Mouse (Mus musculus) midbrain, embryonic 13.5 days (tissue): ENCODE results near the gene 2300002M23Rik. TPM values are rescaled to one million over a fixed set of nuclear protein-coding genes. Genes with fewer than 3 reads are reported as not detected.

Source experiments
- ATAC-seq: fragments of 200-750 bp; cut with Nextera tagmentation; 2 replicates; pipeline ENCODE4 v1.8.0; 2017; ENCODE audit warnings: mild to moderate bottlenecking, moderate TSS enrichment, moderate library complexity
- H3K27ac ChIP-seq: fragments of 300-500 bp; sonication (generic); 2 replicates; pipeline ENCODE4 v1.5.1; 2015; ENCODE audit warnings: inconsistent platforms, mild to moderate bottlenecking, moderate library complexity
- H3K27me3 ChIP-seq: fragments of 300-500 bp; sonication (generic); 2 replicates; pipeline ENCODE4 v1.6.1; 2015; ENCODE audit warnings: mild to moderate bottlenecking, inconsistent platforms
- H3K36me3 ChIP-seq: fragments of 300-500 bp; sonication (generic); 2 replicates; pipeline ENCODE4 v1.6.1; 2015; ENCODE audit warnings: mild to moderate bottlenecking, inconsistent platforms
- H3K4me1 ChIP-seq: fragments of 300-500 bp; sonication (generic); replicated peaks from 2 replicates; pipeline ENCODE4 v1.6.1; 2015; ENCODE audit warnings: inconsistent platforms
- H3K4me2 ChIP-seq: fragments of 300-500 bp; sonication (generic); replicated peaks from 2 replicates; pipeline ENCODE4 v1.6.1; 2015; ENCODE audit warnings: moderate library complexity, mild to moderate bottlenecking, inconsistent platforms
- H3K4me3 ChIP-seq: fragments of 300-500 bp; sonication (generic); replicated peaks from 2 replicates; pipeline ENCODE4 v1.5.1; 2015; ENCODE audit warnings: mild to moderate bottlenecking, inconsistent platforms
- H3K9ac ChIP-seq: fragments of 300-500 bp; sonication (generic); replicated peaks from 2 replicates; pipeline ENCODE4 v1.6.1; 2015; ENCODE audit warnings: mild to moderate bottlenecking, inconsistent platforms
- H3K9me3 ChIP-seq: fragments of 300-500 bp; sonication (generic); 2 replicates; pipeline ENCODE4 v1.6.1; 2016; ENCODE audit warnings: mild to moderate bottlenecking, inconsistent platforms
- WGBS: fragments of 180-500 bp; shearing (Covaris S2); methylation state at CpG from one replicate; pipeline ENCODE4 v1.1.7; 2015; 5-methylcytosine and 5-hydroxymethylcytosine counted together
- polyA plus RNA-seq: library from polyadenylated mRNA; unstranded; fragments of >200 nt; fragmentation: Nextera tagmentation; extraction: Ambion mirVana; gene quantifications from 2 replicates; pipeline ENCODE4 v1.2.1, GENCODE M21; 2015

2300002M23Rik gene
- polyA plus RNA-seq = not detected in 2 replicates

DNA sequence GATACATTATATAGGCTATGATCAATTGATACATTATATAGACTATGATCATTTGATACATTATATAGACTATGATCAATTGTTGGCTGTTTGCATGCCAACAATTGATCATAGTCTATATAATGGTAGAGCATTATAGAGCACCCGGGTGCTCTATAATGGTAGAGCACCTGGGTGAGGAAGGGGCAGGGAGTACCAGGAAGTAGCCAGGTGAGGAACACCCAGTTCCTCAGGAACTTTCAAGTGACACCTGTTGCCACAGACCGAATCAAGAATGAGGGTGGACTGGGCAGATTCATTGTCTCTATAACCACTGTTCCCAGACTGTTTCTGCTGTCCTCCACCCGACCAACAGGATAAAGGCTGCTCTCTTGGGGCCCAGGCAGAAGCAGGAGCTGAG lies at the start of gene 2300002M23Rik:
TSS of gene 2300002M23Rik (plus strand) at position 301 of the 400 bp plus-strand sequence.
- H3K4me1 ChIP-seq = peaks cover 17% of the 10 kb centered on the region
- H3K9ac ChIP-seq = no peak within 1 kb of the TSS
- H3K4me3 ChIP-seq = no peak within 1 kb of the TSS
- 68% methylated on average over 3 of the region's 3 CpGs for WGBS
- H3K36me3 ChIP-seq = no peaks in the 10 kb centered on the region
- H3K4me2 ChIP-seq = no peak within 1 kb of the TSS
- no peaks in the 10 kb centered on the region for H3K9me3 ChIP-seq
- ATAC-seq = no peak
- H3K27ac ChIP-seq = no peak within 1 kb of the TSS
- H3K27me3 ChIP-seq = peaks cover 20% of the 10 kb centered on the region

DNA sequence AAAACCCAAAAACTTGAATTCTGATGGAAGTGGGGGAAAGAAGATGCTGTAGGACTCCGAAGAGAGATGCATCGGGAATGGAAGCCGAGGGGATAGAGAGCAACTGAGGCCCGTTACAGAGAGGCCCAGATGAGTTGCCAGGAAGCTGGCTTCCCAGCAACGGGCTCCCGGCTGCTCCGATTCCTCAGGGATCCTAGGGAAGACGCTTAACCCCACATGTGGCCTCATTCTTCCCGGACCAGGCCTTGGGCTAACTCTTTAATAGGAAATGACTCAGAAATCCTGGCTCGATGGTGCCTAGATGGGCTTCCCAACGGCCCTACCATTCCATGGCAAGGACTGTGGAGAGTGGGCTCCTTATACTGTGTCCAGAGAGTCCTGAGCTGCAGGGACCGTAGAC lies 49.7 kb upstream of the 2300002M23Rik start:
- Histone ChIP-seq H3K36me3 (no peaks in the 10 kb centered on the region), H3K4me3 (peak overlapping the region; percentile 46), H3K27ac (no peak overlapping the region), H3K4me1 (peaks cover 34% of the 10 kb centered on the region), H3K9me3 (no peaks in the 10 kb centered on the region), H3K9ac (peak overlapping the region; percentile 42; the same call in 1 of the 2 replicates), H3K27me3 (peaks cover 10% of the 10 kb centered on the region), H3K4me2 (peak overlapping the region; percentile 80)
- ATAC-seq = no peak
- 9% methylated on average over 12 of the region's 12 CpGs for WGBS

- no peak overlapping the region for H3K27ac ChIP-seq
- H3K27me3 ChIP-seq = no peaks in the 10 kb centered on the region
- H3K4me1 ChIP-seq = no peaks in the 10 kb centered on the region
- H3K9ac ChIP-seq = no peak overlapping the region
- no peaks in the 10 kb centered on the region for H3K9me3 ChIP-seq
- 90% methylated on average over 9 of the region's 9 CpGs for WGBS
- no peak overlapping the region for H3K4me3 ChIP-seq
- H3K4me2 ChIP-seq = no peak overlapping the region
- peaks cover 10% of the 10 kb centered on the region for H3K36me3 ChIP-seq
- ATAC-seq = no peak
Measured at GRCm38 (mm10) chr17:35524354-35524753, 42.9 kb upstream of the 2300002M23Rik start.

DNA sequence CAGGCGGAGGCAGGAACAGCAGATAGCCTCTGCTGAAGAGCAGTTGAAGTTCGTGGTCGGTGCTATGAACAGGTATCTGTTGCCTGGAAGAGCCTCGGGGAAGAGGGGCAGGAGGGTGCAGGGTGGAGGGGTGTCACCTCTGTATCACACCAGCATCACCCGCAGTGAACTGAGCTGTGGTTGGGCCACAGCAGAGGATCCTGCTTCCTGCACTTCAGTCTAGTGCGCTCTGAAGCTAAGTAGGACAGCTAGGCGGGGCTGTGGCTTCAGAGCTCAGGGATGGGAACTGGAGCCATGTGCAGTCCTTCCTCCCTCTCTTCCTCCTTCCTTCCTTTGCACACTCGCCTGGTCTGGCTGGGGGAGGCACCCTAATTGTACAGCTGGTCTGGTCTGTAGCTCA lies 40.6 kb upstream of the 2300002M23Rik start:
- H3K9ac ChIP-seq = no peak overlapping the region
- H3K27me3 ChIP-seq = no peaks in the 10 kb centered on the region
- no peak overlapping the region for H3K27ac ChIP-seq
- no peak overlapping the region for H3K4me2 ChIP-seq
- no peak for ATAC-seq
- WGBS = 77% methylated on average over 8 of the region's 8 CpGs
- H3K4me3 ChIP-seq = no peak overlapping the region
- peaks cover 5% of the 10 kb centered on the region; the same call in 1 of the 2 replicates for H3K4me1 ChIP-seq
- H3K9me3 ChIP-seq = no peaks in the 10 kb centered on the region
- peaks cover 11% of the 10 kb centered on the region for H3K36me3 ChIP-seq

DNA sequence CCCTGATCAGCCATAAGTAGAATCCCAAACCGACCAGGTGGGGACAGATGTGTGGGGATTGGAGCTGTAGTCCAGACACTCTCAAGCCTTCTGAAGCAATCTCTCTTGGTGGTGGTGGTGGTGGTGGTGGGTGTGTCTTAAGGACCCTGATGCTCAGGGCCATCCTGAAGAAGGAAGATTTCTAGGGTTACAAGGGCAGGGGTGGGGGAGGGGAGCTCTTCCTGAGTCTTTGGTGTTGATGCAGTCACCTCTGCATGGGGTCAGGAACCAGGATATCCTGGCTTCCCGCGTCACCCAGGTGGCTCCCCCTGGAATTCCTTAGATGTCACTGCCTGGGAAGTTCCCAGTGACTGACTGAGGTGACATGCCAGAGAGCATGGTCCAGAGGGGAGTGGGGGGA lies 34.9 kb upstream of the 2300002M23Rik start:
- WGBS = 26% methylated on average over 3 of the region's 3 CpGs

DNA sequence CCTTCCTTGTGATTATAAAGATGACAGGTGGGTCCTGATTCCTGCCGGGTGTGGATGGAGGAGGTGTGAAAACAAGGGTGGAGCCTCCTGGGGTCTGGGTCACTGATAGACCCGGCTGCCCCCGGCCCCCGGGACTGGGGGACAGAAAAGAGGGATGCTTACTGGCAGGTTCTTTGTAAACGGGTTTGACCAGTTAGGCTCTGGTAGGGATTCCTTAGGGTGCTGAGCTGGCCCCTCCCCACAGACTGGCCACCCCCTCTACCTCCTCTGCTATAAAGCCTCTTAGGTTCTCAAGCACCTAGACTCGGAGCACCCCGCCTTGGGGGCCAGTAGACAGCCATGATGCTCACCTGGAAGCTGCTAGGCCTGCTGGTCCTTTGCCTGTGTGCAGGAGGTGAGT lies 34.3 kb upstream of the 2300002M23Rik start, which contains the start of gene Psors1c2:
TSS of gene Psors1c2 (plus strand) at position 301 of the 400 bp plus-strand sequence.
- WGBS = 55% methylated on average over 7 of the region's 7 CpGs

More for the DNA sequence above, 34.9 kb upstream of the 2300002M23Rik start:
- H3K9ac ChIP-seq = no peak overlapping the region
- no peak overlapping the region for H3K27ac ChIP-seq
- ATAC-seq = no peak
- H3K4me2 ChIP-seq = no peak overlapping the region
- H3K4me3 ChIP-seq = no peak overlapping the region
- H3K36me3 ChIP-seq = 0 out of 2 replicates have a peak, but pooled peaks cover 3% of the 10 kb centered on the region
- no peaks in the 10 kb centered on the region for H3K9me3 ChIP-seq
- peaks cover 5% of the 10 kb centered on the region; the same call in 1 of the 2 replicates for H3K4me1 ChIP-seq
- no peaks in the 10 kb centered on the region for H3K27me3 ChIP-seq

GRCm38 (mm10) chr17:35534343-35534742 lies 32.9 kb upstream of the 2300002M23Rik start:
- Histone ChIP-seq H3K4me1 (peaks cover 5% of the 10 kb centered on the region; the same call in 1 of the 2 replicates), H3K4me3 (no peak overlapping the region), H3K9me3 (no peaks in the 10 kb centered on the region), H3K4me2 (no peak overlapping the region), H3K36me3 (0 out of 2 replicates have a peak, but pooled peaks cover 1% of the 10 kb centered on the region), H3K27ac (no peak overlapping the region), H3K9ac (no peak overlapping the region), H3K27me3 (no peaks in the 10 kb centered on the region)
- 12% methylated on average over 6 of the region's 6 CpGs for WGBS
- ATAC-seq = peak; percentile 68; the same call in 1 of the 2 replicates

More for the DNA sequence above, 34.3 kb upstream of the 2300002M23Rik start, which contains the start of gene Psors1c2:
- Histone ChIP-seq H3K4me2 (no peak within 1 kb of the TSS), H3K27ac (no peak within 1 kb of the TSS), H3K4me1 (peaks cover 5% of the 10 kb centered on the region; the same call in 1 of the 2 replicates), H3K27me3 (no peaks in the 10 kb centered on the region), H3K9me3 (no peaks in the 10 kb centered on the region), H3K4me3 (no peak within 1 kb of the TSS), H3K36me3 (0 out of 2 replicates have a peak, but pooled peaks cover 3% of the 10 kb centered on the region), H3K9ac (no peak within 1 kb of the TSS)
- no peak for ATAC-seq

DNA sequence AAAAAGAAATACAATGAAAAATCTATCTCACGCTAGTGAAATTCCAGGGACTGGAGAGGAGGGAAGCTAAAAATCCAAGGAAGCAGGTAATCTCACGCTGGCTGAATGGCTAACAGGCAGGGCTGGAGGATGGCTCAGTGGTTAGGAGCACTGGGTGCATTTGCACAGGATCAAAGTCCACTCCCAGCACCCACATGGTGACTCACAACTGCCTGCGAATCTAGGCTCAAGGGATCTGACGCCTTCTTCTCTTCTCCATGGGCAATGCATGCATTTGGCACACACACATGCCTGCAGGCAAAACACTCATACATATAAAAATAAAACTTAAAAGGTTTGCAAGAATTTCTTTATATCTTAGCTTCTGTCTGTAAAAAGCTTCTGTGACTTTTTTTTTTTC lies 29.8 kb upstream of the 2300002M23Rik start:
- Histone ChIP-seq H3K9ac (no peak overlapping the region), H3K4me1 (no peaks in the 10 kb centered on the region), H3K4me2 (no peak overlapping the region), H3K27ac (no peak overlapping the region), H3K4me3 (no peak overlapping the region), H3K27me3 (no peaks in the 10 kb centered on the region), H3K9me3 (no peaks in the 10 kb centered on the region), H3K36me3 (no peaks in the 10 kb centered on the region)
- ATAC-seq = no peak
- WGBS = 88% methylated on average over 4 of the region's 4 CpGs

- Histone ChIP-seq H3K27ac (no peak overlapping the region), H3K9ac (no peak overlapping the region), H3K9me3 (no peaks in the 10 kb centered on the region), H3K4me3 (no peak overlapping the region), H3K27me3 (no peaks in the 10 kb centered on the region), H3K4me1 (peaks cover 8% of the 10 kb centered on the region), H3K36me3 (no peaks in the 10 kb centered on the region), H3K4me2 (no peak overlapping the region)
- 70% methylated on average over 1 of the region's 1 CpGs for WGBS
- no peak for ATAC-seq
Measured at GRCm38 (mm10) chr17:35538476-35538875, 28.8 kb upstream of the 2300002M23Rik start.

DNA sequence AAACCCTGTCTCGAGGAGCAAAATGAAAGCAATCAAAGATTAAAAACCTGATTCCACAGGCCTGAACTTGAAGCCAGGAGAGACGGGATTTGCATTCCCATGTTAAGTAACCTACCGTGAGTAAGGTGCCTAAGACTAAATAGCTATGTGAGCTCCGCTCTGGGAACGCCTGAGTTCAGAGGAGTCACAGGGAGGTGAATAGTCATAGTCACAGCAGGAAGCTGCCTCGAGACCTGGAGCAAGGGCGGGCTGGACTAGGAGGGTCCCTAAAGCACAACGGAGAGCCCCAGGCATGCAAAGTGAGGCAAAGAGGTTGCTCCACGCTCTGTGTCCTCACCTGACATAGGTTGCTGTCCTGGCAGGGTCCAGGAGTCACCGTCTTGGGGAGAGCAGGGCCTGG lies 27.7 kb upstream of the 2300002M23Rik start:
- Histone ChIP-seq H3K4me3 (no peak overlapping the region), H3K9me3 (no peaks in the 10 kb centered on the region), H3K27me3 (no peaks in the 10 kb centered on the region), H3K27ac (no peak overlapping the region), H3K4me1 (peaks cover 14% of the 10 kb centered on the region), H3K9ac (no peak overlapping the region), H3K36me3 (no peaks in the 10 kb centered on the region), H3K4me2 (no peak overlapping the region)
- no peak for ATAC-seq
- WGBS = 56% methylated on average over 10 of the region's 10 CpGs

DNA sequence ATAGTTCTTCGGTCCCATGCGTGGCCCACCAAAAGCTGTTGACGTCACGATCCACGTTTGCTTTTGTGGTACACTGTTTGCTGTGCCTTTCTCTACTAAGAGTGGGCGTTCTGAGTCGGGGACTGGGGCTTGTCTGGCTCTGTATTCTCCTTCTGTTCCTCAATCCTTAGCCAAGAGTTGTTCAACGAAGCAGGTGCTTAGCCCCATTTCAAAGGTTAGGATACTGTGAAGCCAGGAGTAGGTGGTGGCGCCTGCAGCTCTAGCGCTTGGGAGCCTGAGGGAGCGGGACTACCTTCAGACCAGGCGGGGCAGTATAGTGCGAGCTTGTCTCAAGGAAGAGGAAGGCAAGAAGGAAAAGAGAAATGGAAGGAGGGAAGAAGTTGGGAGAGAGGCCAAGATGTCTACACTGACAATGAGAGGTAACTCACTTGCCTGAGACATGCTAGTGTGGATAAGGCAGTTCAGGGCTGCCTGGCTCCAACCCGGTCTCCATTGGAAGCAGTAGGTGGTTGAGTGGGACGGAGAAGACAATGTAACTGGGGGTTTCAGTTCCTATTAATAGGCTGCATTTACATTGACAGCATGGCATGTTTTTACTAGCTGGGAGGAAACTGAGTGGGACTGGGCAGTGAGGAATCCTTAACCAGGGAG lies 24.4 kb upstream of the 2300002M23Rik start:
- H3K27ac ChIP-seq = peak overlapping the region; percentile 54; the same call in 1 of the 2 replicates
- WGBS = 76% methylated on average over 15 of the region's 15 CpGs
- H3K36me3 ChIP-seq = no peaks in the 10 kb centered on the region
- no peak overlapping the region for H3K4me3 ChIP-seq
- no peaks in the 10 kb centered on the region for H3K27me3 ChIP-seq
- ATAC-seq = peak; percentile 26; the same call in 1 of the 2 replicates
- H3K4me1 ChIP-seq = peaks cover 19% of the 10 kb centered on the region
- no peaks in the 10 kb centered on the region for H3K9me3 ChIP-seq
- peak overlapping the region; percentile 35 for H3K4me2 ChIP-seq
- no peak overlapping the region for H3K9ac ChIP-seq

DNA sequence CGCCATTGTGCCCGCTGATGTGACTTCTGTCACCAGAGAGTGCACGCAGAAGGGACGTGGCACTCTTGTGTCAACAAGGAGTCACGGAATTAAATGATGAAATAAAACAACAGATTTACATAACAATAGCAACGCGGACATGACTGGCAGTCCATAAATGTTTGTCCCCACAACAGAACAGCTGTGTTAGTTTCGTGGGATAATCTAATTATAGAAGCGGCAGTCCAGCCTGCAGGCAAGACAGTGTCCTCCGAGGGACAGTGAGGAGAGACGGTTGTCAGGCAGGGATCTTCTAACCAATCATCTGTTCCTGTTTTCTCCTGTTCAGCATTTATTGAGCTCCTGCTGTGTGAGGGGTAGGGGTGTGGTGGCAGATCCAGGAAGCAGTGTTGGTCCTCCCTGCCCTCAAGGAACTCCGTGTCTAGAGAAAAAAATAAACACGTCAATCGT lies 23.8 kb upstream of the 2300002M23Rik start:
- Histone ChIP-seq H3K9me3 (no peaks in the 10 kb centered on the region), H3K27me3 (no peaks in the 10 kb centered on the region), H3K9ac (peak overlapping the region; percentile 29; the same call in 1 of the 2 replicates), H3K4me2 (peak overlapping the region; percentile 35), H3K4me1 (peaks cover 19% of the 10 kb centered on the region), H3K4me3 (no peak overlapping the region), H3K27ac (peak overlapping the region; percentile 56; the same call in 1 of the 2 replicates), H3K36me3 (no peaks in the 10 kb centered on the region)
- ATAC-seq = peak; percentile 68
- WGBS = 20% methylated on average over 14 of the region's 14 CpGs
